10 mouse cellular contexts compared by ENCODE assay signal in the genomic region with DNA sequence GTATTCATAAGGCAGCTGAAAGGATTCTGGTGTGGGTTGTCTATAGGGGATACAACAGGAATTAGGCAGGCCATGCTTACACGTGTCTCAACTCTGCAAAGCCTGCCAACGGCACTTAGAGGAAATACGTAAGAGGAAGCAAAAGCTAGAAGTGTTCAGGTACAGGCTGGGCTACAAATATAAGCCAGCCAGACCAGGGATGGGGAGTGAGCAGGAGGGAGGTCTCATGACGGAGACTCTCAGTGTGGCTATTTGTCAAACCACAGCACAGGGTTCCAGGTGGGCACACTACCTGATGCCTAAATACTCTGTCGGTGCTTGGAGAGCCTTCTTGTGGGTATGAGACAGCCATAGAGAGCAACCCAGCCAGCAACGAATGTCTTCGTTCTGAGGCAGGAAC.
DNase-seq lines count a peak whose midpoint lies in the region; ATAC-seq lines count a peak whose summit lies in the region.
"Had no signal": no experiment of that assay in that cellular context is flagged by ENCODE, and none has a peak within 500 bp of the region (broad histone marks: within the 10 kb centered on the region; RNA-seq: fewer than 3 reads in every experiment).

No protein-coding gene starts in this region.

- peaks cover 51 to 65% of the 10 kb centered on the region in 2 experiments for H3K4me1 ChIP-seq in heart, embryonic 14.5 days (ENCODE audit: control insufficient read depth in 2 of 2, insufficient read depth in 2 of 2, low read length in 2 of 2)
- H3K4me1 ChIP-seq in midbrain, embryonic 12.5 days: peaks cover 26% of the 10 kb centered on the region
- H3K4me1 ChIP-seq in midbrain, embryonic 13.5 days (replicated peaks): peaks cover 41% of the 10 kb centered on the region
- peaks cover 34% of the 10 kb centered on the region for H3K4me1 ChIP-seq in intestine, embryonic 16.5 days (ENCODE audit: control insufficient read depth, insufficient read depth, low read length)
- peaks cover 43% of the 10 kb centered on the region for H3K4me1 ChIP-seq in stomach, embryonic 15.5 days

- H3K9me3 ChIP-seq in heart, embryonic 14.5 days (ENCODE audit: control insufficient read depth, low read length): no peaks in the 10 kb centered on the region
- no peaks in the 10 kb centered on the region for H3K9me3 ChIP-seq in midbrain, embryonic 12.5 days
- H3K9me3 ChIP-seq in midbrain, embryonic 13.5 days: 0 out of 2 replicates have a peak, but pooled peaks cover 3% of the 10 kb centered on the region
- H3K9me3 ChIP-seq in intestine, embryonic 16.5 days (ENCODE audit: control insufficient read depth, low read length): no peaks in the 10 kb centered on the region
- H3K9me3 ChIP-seq in stomach, embryonic 15.5 days: no peaks in the 10 kb centered on the region

- no peak overlapping the region for H3K4me3 ChIP-seq in heart, embryonic 14.5 days (ENCODE audit: control insufficient read depth in 1 of 2, insufficient read depth in 1 of 2, low read depth in 1 of 2, low read length in 2 of 2)
- no peak overlapping the region for H3K4me3 ChIP-seq in midbrain, embryonic 12.5 days
- no peak overlapping the region for H3K4me3 ChIP-seq in midbrain, embryonic 13.5 days (replicated peaks)
- no peak overlapping the region for H3K4me3 ChIP-seq in intestine, embryonic 16.5 days (ENCODE audit: low read length)
- H3K4me3 ChIP-seq in stomach, embryonic 15.5 days (replicated peaks): no peak overlapping the region
- H3K4me3 ChIP-seq: erythroblast, embryonic 14.5 days had no signal

- ATAC-seq in heart, embryonic 14.5 days (ENCODE audit: insufficient number of reproducible peaks, insufficient read depth, low FRiP score, low read depth): no peak
- no peak for ATAC-seq in midbrain, embryonic 12.5 days (ENCODE audit: low FRiP score, low read depth)
- no peak for ATAC-seq in midbrain, embryonic 13.5 days
- ATAC-seq in intestine, embryonic 16.5 days: no peak
- ATAC-seq in stomach, embryonic 15.5 days (ENCODE audit: insufficient read depth, low FRiP score, low read depth): no peak

- no peak overlapping the region for H3K4me2 ChIP-seq in heart, embryonic 14.5 days (ENCODE audit: low read length)
- no peak overlapping the region for H3K4me2 ChIP-seq in midbrain, embryonic 12.5 days (replicated peaks)
- H3K4me2 ChIP-seq in midbrain, embryonic 13.5 days (replicated peaks): no peak overlapping the region
- H3K4me2 ChIP-seq in intestine, embryonic 16.5 days (ENCODE audit: low read depth, low read length): no peak overlapping the region
- no peak overlapping the region for H3K4me2 ChIP-seq in stomach, embryonic 15.5 days

- H3K9ac ChIP-seq in heart, embryonic 14.5 days (ENCODE audit: low read length): no peak overlapping the region
- no peak overlapping the region for H3K9ac ChIP-seq in midbrain, embryonic 12.5 days (replicated peaks)
- no peak overlapping the region for H3K9ac ChIP-seq in midbrain, embryonic 13.5 days (replicated peaks)
- H3K9ac ChIP-seq in intestine, embryonic 16.5 days (ENCODE audit: low read depth, low read length): no peak overlapping the region
- no peak overlapping the region for H3K9ac ChIP-seq in stomach, embryonic 15.5 days

- H3K36me3 ChIP-seq in heart, embryonic 14.5 days (ENCODE audit: control insufficient read depth, insufficient read depth, low read length): no peaks in the 10 kb centered on the region
- no peaks in the 10 kb centered on the region for H3K36me3 ChIP-seq in midbrain, embryonic 12.5 days
- no peaks in the 10 kb centered on the region for H3K36me3 ChIP-seq in midbrain, embryonic 13.5 days
- no peaks in the 10 kb centered on the region for H3K36me3 ChIP-seq in intestine, embryonic 16.5 days (ENCODE audit: control insufficient read depth, insufficient read depth, low read length)
- H3K36me3 ChIP-seq in stomach, embryonic 15.5 days: no peaks in the 10 kb centered on the region

- WGBS in heart, embryonic 14.5 days: 58% methylated on average over 7 of the region's 7 CpGs
- WGBS in midbrain, embryonic 12.5 days: 71% methylated on average over 7 of the region's 7 CpGs
- WGBS in midbrain, embryonic 13.5 days: 67% methylated on average over 7 of the region's 7 CpGs
- 74% methylated on average over 7 of the region's 7 CpGs for WGBS in intestine, embryonic 16.5 days
- 71% methylated on average over 7 of the region's 7 CpGs for WGBS in stomach, embryonic 15.5 days

- intact Hi-C loops in heart, postnatal 14 days (cut with DNase I): loop anchor here (10.0 kb wide), 1 partner anchor 68 kb away; no protein-coding TSS in a partner anchor

- peak overlapping the region; percentile 49 to 78 for H3K27ac ChIP-seq in heart, embryonic 14.5 days (replicated peaks in 1 of 2; ENCODE audit: control insufficient read depth in 1 of 2, insufficient read depth in 1 of 2, low read depth in 2 of 2, low read length in 2 of 2)
- H3K27ac ChIP-seq in midbrain, embryonic 12.5 days (replicated peaks): peak overlapping the region; percentile 50
- H3K27ac ChIP-seq in midbrain, embryonic 13.5 days: no peak overlapping the region
- H3K27ac ChIP-seq in intestine, embryonic 16.5 days (ENCODE audit: low read length): peak overlapping the region; percentile 59; the same call in 1 of the 2 replicates
- H3K27ac ChIP-seq in stomach, embryonic 15.5 days: peak overlapping the region; percentile 60

- no peaks in the 10 kb centered on the region for H3K27me3 ChIP-seq in heart, embryonic 14.5 days (ENCODE audit: control insufficient read depth, insufficient read depth, low read length)
- no peaks in the 10 kb centered on the region for H3K27me3 ChIP-seq in midbrain, embryonic 12.5 days
- H3K27me3 ChIP-seq in midbrain, embryonic 13.5 days: no peaks in the 10 kb centered on the region
- no peaks in the 10 kb centered on the region for H3K27me3 ChIP-seq in intestine, embryonic 16.5 days (replicated peaks; ENCODE audit: control insufficient read depth, insufficient read depth, low read length)
- no peaks in the 10 kb centered on the region for H3K27me3 ChIP-seq in stomach, embryonic 15.5 days (replicated peaks)

- DNase-seq in heart, postnatal 14 days: no peak
- DNase-seq in frontal cortex, postnatal 36 days (ENCODE audit: low spot score in 2 of 2): no peak
- no peak for DNase-seq in adrenal gland, adult 18-20 months (ENCODE audit: low spot score in 2 of 2)
- DNase-seq: left cerebral cortex, postnatal 4 days had no signal
